Mouse (Mus musculus): Measurements from ENCODE around the gene Hmga1b. TPM values are rescaled to one million over a fixed set of nuclear protein-coding genes. Genes with fewer than 3 reads are reported as not detected.

Gene Hmga1b
- polyA plus RNA-seq, 1 experiment from 2014 or later: 8.3 TPM

DNA sequence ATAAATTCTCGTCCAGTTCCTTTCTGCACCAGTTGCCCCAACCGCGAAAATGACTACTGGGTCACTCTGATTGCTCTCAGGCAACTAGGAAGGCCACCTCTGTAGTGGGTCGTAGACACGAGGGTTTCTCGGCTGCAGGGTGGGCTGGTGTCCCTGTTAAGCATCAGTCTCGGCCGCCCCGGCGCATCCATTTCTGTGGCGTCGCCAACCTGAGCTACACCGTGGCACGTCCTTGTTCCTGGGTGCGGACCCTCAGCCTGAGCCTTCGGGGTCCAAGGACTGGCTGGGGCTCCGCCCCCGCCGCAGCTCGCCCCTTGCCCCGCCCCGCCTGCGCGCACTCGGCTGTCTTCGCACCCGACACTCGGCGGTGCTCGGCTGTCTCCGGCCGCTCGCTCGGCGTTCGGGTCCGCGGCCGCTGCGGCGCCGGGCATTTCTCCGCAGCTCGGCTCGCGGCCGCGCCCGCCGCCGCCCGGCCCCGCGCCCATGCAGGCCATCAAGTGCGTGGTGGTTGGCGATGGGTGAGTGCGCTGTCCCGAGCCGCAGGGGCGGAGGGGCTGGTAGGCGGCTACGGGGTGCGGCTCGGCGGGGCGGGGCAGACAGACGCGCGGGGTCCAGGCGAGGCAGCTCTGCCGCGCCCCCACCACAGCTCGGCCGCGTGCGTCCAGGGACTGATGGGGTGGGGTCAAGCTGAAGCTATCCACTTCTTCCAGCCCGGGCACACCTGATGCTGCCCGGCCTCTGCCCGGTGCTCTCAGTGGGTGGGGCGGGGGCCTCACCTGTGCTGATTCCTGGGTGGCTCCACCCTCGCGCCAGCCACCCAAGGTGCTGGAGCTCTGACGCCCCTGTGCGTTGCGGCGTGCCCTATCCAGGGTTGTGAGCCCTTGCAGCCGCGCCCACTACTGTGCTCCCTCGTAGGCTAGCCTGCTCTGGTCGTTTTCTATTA, 41.2 kb upstream of the Hmga1b start, which contains the start of gene Rac3:
Gene Rac3, plus strand, starts transcription at position 347 of the 943 bp plus-strand sequence.
- H3K27ac ChIP-seq (ENCODE audit: low read depth, low read length): peak within 1 kb of the TSS; percentile 12; the same call in 1 of the 2 replicates
- H3K4me2 ChIP-seq (ENCODE audit: low read depth, low read length, severe bottlenecking): peak within 1 kb of the TSS; percentile 99
- H3K4me1 ChIP-seq (replicated peaks; ENCODE audit: control insufficient read depth, insufficient read depth, low read length): peaks cover 9% of the 10 kb centered on the region
- peak within 1 kb of the TSS; percentile 78 for H3K9ac ChIP-seq (ENCODE audit: low read length)
- peak within 1 kb of the TSS; percentile 59 for H3K4me3 ChIP-seq (ENCODE audit: low read depth, low read length)
- peaks cover 10% of the 10 kb centered on the region for H3K27me3 ChIP-seq (ENCODE audit: control insufficient read depth, insufficient read depth, low read length)
- DNase-seq (ENCODE audit: low spot score): peak; percentile 89
- ATAC-seq (replicated peaks; ENCODE audit: low FRiP score): peak; percentile 86
- H3K9me3 ChIP-seq (ENCODE audit: control insufficient read depth, low read length): no peaks in the 10 kb centered on the region
- H3K36me3 ChIP-seq (ENCODE audit: control insufficient read depth, insufficient read depth, low read length): no peaks in the 10 kb centered on the region; the same call in none of the 2 replicates
- under 1% methylated on average over 88 of the region's 90 CpGs for WGBS

DNA sequence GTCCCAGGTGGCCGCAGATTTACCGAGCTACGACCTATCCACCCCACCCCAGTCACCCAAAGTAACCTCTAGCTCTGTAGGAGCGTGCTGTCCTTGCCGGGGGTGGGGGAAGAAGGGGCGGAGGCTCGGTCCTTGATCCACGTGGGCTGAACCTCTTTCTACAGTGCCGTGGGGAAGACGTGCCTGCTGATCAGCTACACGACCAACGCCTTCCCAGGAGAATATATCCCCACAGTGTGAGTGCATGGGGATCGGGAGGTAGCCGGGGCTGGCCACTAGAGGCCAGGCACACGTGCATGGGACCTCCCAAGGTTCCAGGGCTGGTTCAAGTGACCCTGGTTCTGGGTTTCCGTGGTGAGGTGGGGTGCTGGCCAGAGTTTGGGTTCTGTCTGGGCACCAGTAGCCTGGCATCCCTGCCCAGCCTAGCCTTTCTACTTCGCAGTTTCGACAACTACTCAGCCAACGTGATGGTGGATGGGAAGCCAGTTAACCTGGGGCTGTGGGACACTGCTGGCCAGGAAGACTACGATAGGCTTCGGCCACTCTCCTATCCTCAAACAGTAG, 40.4 kb upstream of the Hmga1b start:
- 19% methylated on average over 21 of the region's 21 CpGs for WGBS
- H3K9me3 ChIP-seq (ENCODE audit: control insufficient read depth, low read length): no peaks in the 10 kb centered on the region
- peaks cover 10% of the 10 kb centered on the region for H3K27me3 ChIP-seq (ENCODE audit: control insufficient read depth, insufficient read depth, low read length)
- H3K4me3 ChIP-seq (ENCODE audit: low read depth, low read length): peak overlapping the region; percentile 59
- H3K36me3 ChIP-seq (ENCODE audit: control insufficient read depth, insufficient read depth, low read length): no peaks in the 10 kb centered on the region; the same call in none of the 2 replicates
- peak overlapping the region; percentile 78 for H3K9ac ChIP-seq (ENCODE audit: low read length)
- peak overlapping the region; percentile 99 for H3K4me2 ChIP-seq (ENCODE audit: low read depth, low read length, severe bottlenecking)
- H3K4me1 ChIP-seq (replicated peaks; ENCODE audit: control insufficient read depth, insufficient read depth, low read length): peaks cover 12% of the 10 kb centered on the region
- DNase-seq (ENCODE audit: low spot score) (peak; percentile 56), ATAC-seq (replicated peaks; ENCODE audit: low FRiP score) (peak; percentile 1; the same call in 1 of the 2 replicates)
- H3K27ac ChIP-seq (ENCODE audit: low read depth, low read length): no peak overlapping the region

DNA sequence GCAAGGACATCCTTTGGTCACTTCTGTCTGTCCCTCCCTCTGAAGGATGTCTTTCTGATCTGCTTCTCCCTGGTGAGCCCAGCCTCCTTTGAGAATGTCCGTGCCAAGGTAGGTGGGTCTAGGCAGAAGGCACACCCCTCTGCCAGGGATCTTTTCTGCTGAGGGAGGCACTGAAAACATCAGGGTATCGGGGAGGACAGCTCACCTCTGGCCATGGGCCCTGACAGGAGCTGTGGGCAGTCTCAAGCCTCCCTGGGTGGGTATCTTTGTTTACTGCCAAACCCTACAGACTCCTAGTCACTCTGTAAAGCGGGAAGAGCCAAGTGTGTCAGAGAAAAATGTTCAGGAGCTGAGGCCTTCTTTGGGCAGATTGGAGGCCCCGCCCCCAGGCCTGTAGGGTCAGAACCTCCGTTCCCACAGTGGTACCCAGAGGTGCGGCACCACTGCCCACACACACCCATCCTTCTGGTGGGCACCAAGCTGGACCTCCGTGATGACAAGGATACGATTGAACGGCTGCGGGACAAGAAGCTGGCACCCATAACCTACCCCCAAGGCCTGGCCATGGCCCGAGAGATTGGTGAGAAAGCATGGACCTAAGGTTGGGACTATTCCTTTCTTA, 39.7 kb upstream of the Hmga1b start:
- H3K9me3 ChIP-seq (ENCODE audit: control insufficient read depth, low read length): no peaks in the 10 kb centered on the region
- peaks cover 10% of the 10 kb centered on the region for H3K27me3 ChIP-seq (ENCODE audit: control insufficient read depth, insufficient read depth, low read length)
- no peak overlapping the region for H3K27ac ChIP-seq (ENCODE audit: low read depth, low read length)
- no peak overlapping the region for H3K4me2 ChIP-seq (ENCODE audit: low read depth, low read length, severe bottlenecking)
- peaks cover 12% of the 10 kb centered on the region for H3K4me1 ChIP-seq (replicated peaks; ENCODE audit: control insufficient read depth, insufficient read depth, low read length)
- no peak overlapping the region for H3K9ac ChIP-seq (ENCODE audit: low read length)
- DNase-seq (ENCODE audit: low spot score) (no peak), ATAC-seq (replicated peaks; ENCODE audit: low FRiP score) (no peak)
- no peak overlapping the region for H3K4me3 ChIP-seq (ENCODE audit: low read depth, low read length)
- 85% methylated on average over 11 of the region's 11 CpGs for WGBS
- H3K36me3 ChIP-seq (ENCODE audit: control insufficient read depth, insufficient read depth, low read length): no peaks in the 10 kb centered on the region; the same call in 1 of the 2 replicates

DNA sequence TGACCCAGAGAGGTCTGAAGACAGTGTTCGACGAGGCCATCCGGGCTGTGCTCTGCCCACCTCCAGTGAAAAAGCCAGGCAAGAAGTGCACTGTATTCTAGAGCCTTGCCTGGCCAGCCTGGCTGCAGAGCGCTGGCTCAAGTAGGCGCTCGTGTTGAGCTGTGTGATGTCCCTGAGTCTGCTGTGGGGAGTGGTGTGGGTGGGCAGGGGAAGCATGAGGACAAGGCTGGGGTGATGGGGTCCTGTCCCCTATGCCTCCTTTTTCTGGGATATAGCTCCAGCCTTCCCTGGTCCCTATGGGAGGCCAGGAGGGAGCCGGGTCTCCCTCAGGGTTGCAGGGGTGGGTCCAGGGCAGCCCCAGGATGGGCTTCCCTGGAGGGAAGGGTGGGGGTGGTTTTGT, 39.1 kb upstream of the Hmga1b start:
- Histone ChIP-seq H3K9me3 (ENCODE audit: control insufficient read depth, low read length) (no peaks in the 10 kb centered on the region), H3K27ac (ENCODE audit: low read depth, low read length) (no peak overlapping the region), H3K9ac (ENCODE audit: low read length) (no peak overlapping the region), H3K27me3 (ENCODE audit: control insufficient read depth, insufficient read depth, low read length) (peaks cover 10% of the 10 kb centered on the region), H3K36me3 (ENCODE audit: control insufficient read depth, insufficient read depth, low read length) (no peaks in the 10 kb centered on the region; the same call in 1 of the 2 replicates), H3K4me2 (ENCODE audit: low read depth, low read length, severe bottlenecking) (no peak overlapping the region), H3K4me1 (replicated peaks; ENCODE audit: control insufficient read depth, insufficient read depth, low read length) (peaks cover 12% of the 10 kb centered on the region), H3K4me3 (ENCODE audit: low read depth, low read length) (no peak overlapping the region)
- ATAC-seq (replicated peaks; ENCODE audit: low FRiP score) (no peak), DNase-seq (ENCODE audit: low spot score) (no peak)
- 87% methylated on average over 7 of the region's 7 CpGs for WGBS

DNA sequence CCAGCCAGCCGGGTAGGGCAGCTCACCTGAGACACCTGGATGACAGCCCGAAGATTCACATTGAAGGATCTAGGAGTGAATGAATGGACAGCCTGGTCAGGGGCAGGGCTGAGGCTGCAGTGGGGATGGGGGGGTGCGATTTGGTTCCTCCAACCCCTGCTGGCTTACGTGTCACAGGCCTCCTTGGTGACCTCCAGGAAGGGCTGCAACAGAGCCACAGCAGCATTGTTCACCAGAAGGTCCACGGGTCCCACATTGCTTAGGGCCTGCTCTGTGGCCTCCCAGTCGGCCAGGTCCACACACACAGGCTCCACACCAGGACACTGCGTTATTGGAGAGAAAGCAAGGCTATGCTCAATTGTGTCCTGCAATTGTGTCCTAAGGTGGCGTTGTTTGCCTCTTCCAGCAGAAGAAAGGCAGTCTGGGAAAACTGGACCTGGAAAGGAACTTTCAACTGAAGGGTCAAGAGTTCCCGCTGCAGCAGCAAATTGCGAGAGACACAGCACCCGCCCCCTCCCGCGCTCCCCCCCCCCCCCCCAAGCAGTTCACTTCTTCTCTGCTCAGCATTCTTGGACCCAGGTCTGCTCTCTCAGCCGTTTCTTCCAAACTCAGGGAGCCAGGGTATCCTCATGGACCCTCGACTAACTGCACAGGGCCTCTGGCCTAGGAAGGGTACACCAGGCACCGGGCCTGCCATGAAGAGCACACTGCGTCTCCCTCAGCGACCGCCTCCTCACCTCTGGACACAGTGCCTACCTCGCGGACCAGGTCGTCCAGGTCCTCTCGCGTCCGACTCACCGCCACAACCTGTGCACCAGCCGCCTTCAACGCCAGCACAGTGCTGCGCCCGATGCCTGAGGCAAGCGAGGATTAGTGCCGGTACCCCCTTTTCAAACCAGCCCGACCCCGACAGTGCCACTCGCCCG, 36.1 kb upstream of the Hmga1b start:
- peaks cover 10% of the 10 kb centered on the region for H3K27me3 ChIP-seq (ENCODE audit: control insufficient read depth, insufficient read depth, low read length)
- no peaks in the 10 kb centered on the region for H3K36me3 ChIP-seq (ENCODE audit: control insufficient read depth, insufficient read depth, low read length)
- WGBS: 17% methylated on average over 33 of the region's 36 CpGs

DNA sequence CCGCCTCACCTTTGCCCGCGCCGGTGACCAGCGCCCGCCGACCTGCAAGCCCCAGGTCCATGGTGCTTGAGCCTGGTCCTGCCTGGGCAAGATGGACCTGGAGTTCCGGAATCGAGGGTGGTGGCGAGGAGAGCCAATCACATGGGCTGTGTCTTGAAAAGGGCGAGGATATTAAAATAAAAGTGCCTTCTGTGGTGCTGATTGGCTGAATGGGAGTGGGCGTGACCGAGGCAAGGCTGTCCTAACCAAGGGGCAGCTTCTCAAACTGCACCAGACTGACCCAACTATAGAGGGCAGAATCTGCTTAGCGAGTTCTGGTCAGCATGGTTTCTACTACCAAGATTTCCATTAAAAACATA, 35.4 kb upstream of the Hmga1b start, which contains the start of gene Dcxr:
Gene Dcxr, minus strand, starts transcription at position 113 of the 359 bp plus-strand sequence.
- Histone ChIP-seq H3K4me2 (ENCODE audit: low read depth, low read length, severe bottlenecking) (peak within 1 kb of the TSS; percentile 87), H3K27me3 (ENCODE audit: control insufficient read depth, insufficient read depth, low read length) (peaks cover 4% of the 10 kb centered on the region), H3K9me3 (ENCODE audit: control insufficient read depth, low read length) (no peaks in the 10 kb centered on the region), H3K36me3 (ENCODE audit: control insufficient read depth, insufficient read depth, low read length) (no peaks in the 10 kb centered on the region), H3K4me3 (ENCODE audit: low read depth, low read length) (peak within 1 kb of the TSS; percentile 50), H3K27ac (ENCODE audit: low read depth, low read length) (no peak within 1 kb of the TSS), H3K4me1 (replicated peaks; ENCODE audit: control insufficient read depth, insufficient read depth, low read length) (peaks cover 3% of the 10 kb centered on the region; the same call in 1 of the 2 replicates), H3K9ac (ENCODE audit: low read length) (peak within 1 kb of the TSS; percentile 48)
- DNase-seq (ENCODE audit: low spot score) (peak; percentile 88), ATAC-seq (replicated peaks; ENCODE audit: low FRiP score) (peak; percentile 88)
- under 1% methylated on average over 14 of the region's 14 CpGs for WGBS

More for the DNA sequence above, 36.1 kb upstream of the Hmga1b start:
- ATAC-seq (replicated peaks; ENCODE audit: low FRiP score) (peak; percentile 47), DNase-seq (ENCODE audit: low spot score) (no peak)
- Histone ChIP-seq H3K27ac (ENCODE audit: low read depth, low read length) (no peak overlapping the region), H3K4me1 (replicated peaks; ENCODE audit: control insufficient read depth, insufficient read depth, low read length) (peaks cover 9% of the 10 kb centered on the region), H3K4me2 (ENCODE audit: low read depth, low read length, severe bottlenecking) (peak overlapping the region; percentile 87), H3K4me3 (ENCODE audit: low read depth, low read length) (peak overlapping the region; percentile 50), H3K9ac (ENCODE audit: low read length) (peak overlapping the region; percentile 48), H3K9me3 (ENCODE audit: control insufficient read depth, low read length) (no peaks in the 10 kb centered on the region)

DNA sequence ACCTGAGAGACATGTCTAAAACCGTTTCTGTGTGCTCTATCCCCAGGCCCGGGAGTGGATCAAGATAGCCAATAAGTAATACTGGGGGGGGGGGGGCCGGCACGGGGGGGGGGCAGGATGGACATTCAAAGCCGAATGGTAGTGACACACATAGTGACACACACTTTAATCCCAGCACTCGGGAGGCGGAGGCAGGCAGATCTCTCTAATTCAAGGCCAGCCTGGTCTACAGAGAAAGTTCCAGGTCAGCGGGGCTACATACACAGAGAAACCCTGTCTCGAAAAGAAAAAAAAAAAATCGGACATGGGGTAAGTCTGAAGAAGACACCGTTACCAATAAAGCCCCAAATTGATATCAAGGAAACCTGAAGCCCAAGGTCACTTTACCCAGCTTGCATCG, 35.0 kb upstream of the Hmga1b start:
- DNase-seq (ENCODE audit: low spot score) (no peak), ATAC-seq (replicated peaks; ENCODE audit: low FRiP score) (no peak)
- WGBS: 63% methylated on average over 11 of the region's 12 CpGs
- H3K4me3 ChIP-seq (ENCODE audit: low read depth, low read length): no peak overlapping the region
- H3K9me3 ChIP-seq (ENCODE audit: control insufficient read depth, low read length): no peaks in the 10 kb centered on the region
- H3K27ac ChIP-seq (ENCODE audit: low read depth, low read length): no peak overlapping the region
- H3K9ac ChIP-seq (ENCODE audit: low read length): no peak overlapping the region
- peak overlapping the region; percentile 87; the same call in 1 of the 2 replicates for H3K4me2 ChIP-seq (ENCODE audit: low read depth, low read length, severe bottlenecking)
- H3K27me3 ChIP-seq (ENCODE audit: control insufficient read depth, insufficient read depth, low read length): no peaks in the 10 kb centered on the region; the same call in 1 of the 2 replicates
- H3K36me3 ChIP-seq (ENCODE audit: control insufficient read depth, insufficient read depth, low read length): no peaks in the 10 kb centered on the region
- H3K4me1 ChIP-seq (replicated peaks; ENCODE audit: control insufficient read depth, insufficient read depth, low read length): peaks cover 3% of the 10 kb centered on the region; the same call in 1 of the 2 replicates
